Mouse (Mus musculus) lung, postnatal 36 days (tissue): ENCODE data around the gene Trim38.

Experiments
- DNase-seq: peaks from one replicate; pipeline ENCODE4 v3.0.0; 2022; ENCODE audit warnings: mixed read lengths

Gene Trim38

DNA sequence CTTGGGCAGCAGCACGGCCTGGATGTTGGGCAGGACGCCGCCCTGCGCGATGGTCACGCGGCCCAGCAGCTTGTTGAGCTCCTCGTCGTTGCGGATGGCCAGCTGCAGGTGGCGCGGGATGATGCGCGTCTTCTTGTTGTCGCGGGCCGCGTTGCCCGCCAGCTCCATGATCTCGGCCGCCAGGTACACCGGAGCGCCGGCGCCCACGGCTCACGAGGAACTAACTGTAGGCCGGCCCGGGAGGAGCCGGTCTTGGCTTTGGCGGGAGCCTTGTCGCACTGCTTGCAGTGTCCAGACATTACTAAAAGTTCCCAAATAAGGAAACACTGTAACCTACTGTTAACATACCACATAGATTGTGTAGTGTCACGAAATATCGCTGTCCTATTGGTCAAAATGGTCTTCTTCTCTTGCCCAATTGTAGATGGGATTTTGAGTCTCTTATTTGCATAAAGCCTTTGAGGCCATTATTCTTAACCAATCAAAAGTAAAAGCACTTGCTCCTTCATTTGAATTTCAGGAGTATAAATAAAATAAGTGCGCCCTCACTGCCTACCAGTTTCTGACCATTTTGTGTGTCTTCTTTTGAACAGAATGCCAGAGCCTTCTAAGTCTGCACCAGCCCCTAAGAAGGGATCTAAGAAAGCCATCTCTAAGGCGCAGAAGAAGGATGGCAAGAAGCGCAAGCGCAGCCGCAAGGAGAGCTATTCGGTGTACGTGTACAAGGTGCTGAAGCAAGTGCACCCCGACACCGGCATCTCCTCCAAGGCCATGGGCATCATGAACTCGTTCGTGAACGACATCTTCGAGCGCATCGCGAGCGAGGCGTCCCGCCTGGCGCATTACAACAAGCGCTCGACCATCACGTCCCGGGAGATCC lies 23.3 kb upstream of the Trim38 start, which contains the start of gene Hist1h2bb:
Hist1h2bb (plus strand) TSS at position 534 of the 880 bp plus-strand sequence.
- DNase-seq = peak; percentile 88

- DNase-seq = no peak
These were observed 22.4 kb upstream of the Trim38 start for GRCm38 (mm10) chr13:23747081-23747891.

- no peak for DNase-seq
These were observed 21.8 kb upstream of the Trim38 start for GRCm38 (mm10) chr13:23747892-23748288.

DNA sequence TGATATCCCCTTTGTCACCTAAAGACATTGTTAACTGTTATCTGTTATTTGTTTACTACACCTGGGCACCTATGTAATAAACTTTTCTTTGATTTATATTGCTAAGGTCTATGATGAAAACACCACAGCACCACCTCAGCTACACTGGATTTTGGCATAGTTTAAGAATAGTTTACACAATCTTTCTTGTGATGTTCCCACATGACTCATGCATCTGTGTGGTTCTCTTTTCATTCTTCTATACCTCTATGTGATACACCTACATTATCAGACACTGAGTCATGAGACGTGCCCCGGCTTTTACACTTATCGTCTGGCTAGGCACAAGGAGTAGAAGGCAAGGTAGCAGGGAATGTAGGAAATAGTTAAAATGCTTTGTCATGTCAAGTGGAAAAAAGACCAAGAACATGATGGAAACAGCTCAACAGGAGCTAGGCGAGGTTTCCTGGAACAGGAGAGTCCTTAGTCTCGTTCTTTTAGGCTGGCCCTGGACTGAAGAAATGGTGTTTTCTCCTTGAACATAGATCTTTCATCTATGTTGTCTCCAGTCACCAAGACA lies 20.1 kb upstream of the Trim38 start:
- no peak for DNase-seq

- DNase-seq = peak; percentile 59
These were observed 18.8 kb upstream of the Trim38 start, which contains the start of gene Hist1h2ab for GRCm38 (mm10) chr13:23750839-23751477. Gene Hist1h2ab, plus strand, starts transcription at chr13:23751126.

GRCm38 (mm10) chr13:23751478-23751956 lies 18.2 kb upstream of the Trim38 start:
- DNase-seq = no peak

GRCm38 (mm10) chr13:23752067-23752741 lies 17.5 kb upstream of the Trim38 start, which contains the start of gene Hist1h3b:
Gene Hist1h3b, plus strand, starts transcription at chr13:23752267.
- DNase-seq = peak; percentile 94

DNA sequence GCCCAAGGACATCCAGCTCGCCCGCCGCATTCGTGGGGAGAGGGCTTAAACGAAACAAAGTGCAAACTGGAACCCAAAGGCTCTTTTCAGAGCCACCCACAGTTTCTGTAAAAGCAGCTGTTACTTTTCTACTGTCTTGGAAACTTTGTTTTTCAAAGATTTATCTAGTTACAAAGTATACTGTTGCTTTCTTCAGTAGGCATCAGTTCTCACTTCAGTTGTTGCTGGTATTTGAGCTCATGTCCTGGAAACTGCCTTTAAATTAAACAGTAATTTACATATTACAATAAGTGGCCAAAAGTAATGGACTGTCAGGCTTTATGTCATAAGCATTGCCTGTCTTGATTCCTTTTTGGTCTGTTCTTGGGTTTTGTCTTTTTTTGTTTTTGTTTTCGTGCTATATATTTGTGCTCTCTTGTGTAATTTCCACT lies 17.0 kb upstream of the Trim38 start:
- DNase-seq = no peak

DNA sequence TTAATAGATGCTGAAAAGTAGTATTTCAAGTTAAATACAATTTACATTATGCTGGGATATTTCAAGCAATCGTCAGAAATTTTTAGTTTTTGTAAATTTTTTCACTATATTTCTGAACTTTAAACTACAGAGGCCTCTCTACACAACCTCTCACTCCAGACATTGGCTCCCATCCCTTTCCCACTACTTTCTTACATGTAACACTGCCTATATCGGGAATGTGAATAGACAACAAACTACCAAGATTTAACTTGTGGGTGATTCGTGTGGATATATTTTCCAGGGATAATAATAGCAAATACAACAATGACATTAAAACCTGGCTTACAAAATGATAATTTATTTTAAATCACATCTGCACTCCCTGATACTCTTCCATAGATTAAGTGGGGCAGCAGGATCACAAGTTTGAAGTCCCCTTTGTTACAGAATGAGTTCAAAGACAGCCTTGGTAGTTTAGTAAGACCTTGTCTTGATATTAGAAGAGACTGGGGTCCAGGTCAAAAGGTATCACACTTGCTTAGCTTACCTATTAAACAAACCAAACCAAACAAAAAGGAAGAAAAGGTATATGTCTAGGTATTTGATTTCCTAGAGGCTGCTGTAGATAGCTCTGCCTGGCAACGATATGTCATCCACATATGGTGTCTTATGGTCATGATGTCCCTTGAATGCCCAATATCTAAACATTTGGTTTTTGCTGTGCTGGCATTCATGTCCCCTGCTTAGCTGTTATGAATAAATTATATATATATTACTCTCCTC lies 16.2 kb upstream of the Trim38 start:
- DNase-seq = no peak

DNA sequence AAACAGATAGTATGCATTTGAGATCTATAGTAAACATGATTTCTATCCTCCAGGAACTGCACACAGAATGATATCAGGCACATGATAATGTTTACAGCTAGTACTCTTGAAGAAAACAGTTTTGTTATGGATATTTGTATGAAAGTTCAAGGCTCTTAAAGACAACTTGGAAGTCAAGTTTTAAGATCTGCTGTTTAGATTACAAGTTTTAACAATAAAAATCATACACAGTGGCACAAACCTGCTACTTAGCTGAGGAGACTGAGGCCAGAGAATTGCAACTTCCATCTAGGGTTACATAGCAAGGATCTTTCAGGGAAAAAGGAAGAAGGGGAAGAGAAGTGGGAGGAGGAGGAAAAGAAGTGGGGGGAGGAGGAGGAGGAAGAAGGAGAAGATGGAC lies 14.7 kb upstream of the Trim38 start:
- DNase-seq = no peak

DNA sequence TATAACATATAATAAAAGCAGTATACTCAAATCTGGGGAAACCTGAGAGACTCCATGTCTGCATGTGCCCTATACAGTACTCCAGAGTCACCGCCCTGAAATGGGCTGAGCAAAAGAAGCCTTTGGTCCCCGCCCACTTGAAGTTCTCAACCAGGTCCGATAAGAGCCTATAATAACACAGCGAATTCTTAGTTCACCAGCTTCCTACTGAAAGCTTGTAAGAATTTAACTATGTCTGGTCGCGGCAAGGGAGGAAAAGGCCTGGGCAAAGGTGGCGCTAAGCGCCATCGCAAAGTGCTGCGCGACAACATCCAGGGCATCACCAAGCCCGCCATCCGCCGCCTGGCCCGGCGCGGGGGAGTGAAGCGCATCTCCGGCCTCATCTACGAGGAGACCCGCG lies 12.9 kb upstream of the Trim38 start, which contains the start of gene Hist1h4b:
Hist1h4b (plus strand) TSS at position 224 of the 400 bp plus-strand sequence.
- peak; percentile 98 for DNase-seq

- no peak for DNase-seq
These were observed 12.4 kb upstream of the Trim38 start for GRCm38 (mm10) chr13:23757211-23757773.

DNA sequence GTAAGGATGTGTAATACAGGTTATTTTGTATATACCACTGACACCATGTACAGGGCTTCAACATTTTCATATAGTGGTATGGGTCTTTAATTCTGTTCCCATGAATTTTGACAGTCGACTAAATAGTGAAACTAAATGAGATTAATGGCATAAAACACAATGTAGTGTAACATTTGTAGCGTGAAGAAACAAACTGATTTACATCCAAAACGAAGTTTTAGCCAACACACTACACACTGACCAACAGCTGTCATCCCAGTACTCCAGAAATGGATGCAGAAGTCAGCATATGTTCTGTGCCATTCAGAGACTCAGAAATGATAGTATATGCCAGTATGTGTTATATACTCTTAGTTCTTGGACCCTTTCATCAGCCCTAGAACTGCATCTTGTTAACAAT lies 11.8 kb upstream of the Trim38 start:
- DNase-seq = no peak

GRCm38 (mm10) chr13:23759251-23759771 lies 10.4 kb upstream of the Trim38 start:
- DNase-seq = no peak

- DNase-seq = no peak
These were observed 9.8 kb upstream of the Trim38 start for GRCm38 (mm10) chr13:23759916-23760239.

DNA sequence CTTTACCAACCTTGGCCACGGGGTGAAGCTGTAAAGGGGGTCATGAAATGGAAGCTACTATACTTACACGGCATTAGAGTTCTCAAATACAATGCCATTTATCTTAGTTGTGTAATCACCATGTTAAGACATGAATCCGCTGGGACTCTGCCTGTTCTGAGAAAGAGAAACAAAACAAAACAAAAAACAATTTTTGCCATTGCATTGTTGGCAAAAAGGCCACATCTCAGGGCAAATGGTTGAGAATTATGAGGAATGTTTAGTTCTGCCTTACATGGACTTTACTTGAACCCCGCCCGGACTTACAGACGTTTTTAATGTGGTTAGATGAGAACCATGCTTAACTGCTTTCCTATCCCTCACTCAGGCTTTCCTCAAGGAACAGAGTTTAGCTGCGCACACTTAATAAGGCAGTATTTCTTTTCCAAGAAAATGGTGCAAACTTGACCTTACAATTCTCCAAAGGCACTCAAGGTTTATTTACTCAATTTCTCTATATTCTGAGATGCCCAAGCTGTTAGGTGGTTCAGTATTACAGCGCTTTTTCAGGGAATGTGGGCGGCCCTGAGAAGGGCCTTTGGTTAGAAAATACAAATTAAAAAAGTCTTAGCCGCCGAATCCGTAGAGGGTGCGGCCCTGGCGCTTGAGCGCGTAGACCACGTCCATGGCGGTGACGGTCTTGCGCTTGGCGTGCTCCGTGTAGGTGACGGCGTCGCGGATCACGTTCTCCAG lies 9.3 kb upstream of the Trim38 start:
- no peak for DNase-seq

- DNase-seq = peak; percentile 99
These were observed 8.5 kb upstream of the Trim38 start, which contains the start of gene Hist1h4a for GRCm38 (mm10) chr13:23760972-23761864. Gene Hist1h4a, minus strand, starts transcription at chr13:23761230.
